Mouse (Mus musculus) kidney, adult 2 months (tissue): ENCODE data around the gene Ctnnb1. TPM values are rescaled to one million over a fixed set of nuclear protein-coding genes. Genes with fewer than 3 reads are reported as not detected.
A peak's percentile ranks its signal among the peaks of the same experiment; 100 is the strongest.

ENCODE experiments used
- DNase-seq: peaks from one replicate; pipeline ENCODE4 v3.0.0; 2021
- H3K27ac ChIP-seq: fragments of 200-500 bp; 2 replicates; pipeline ENCODE4 v1.5.1; 2012; ENCODE audit warnings: low read depth, low read length, control low read depth, inconsistent platforms; ENCODE audit not compliant: insufficient read depth
- H3K27me3 ChIP-seq: fragments of 200-500 bp; replicated peaks from 2 replicates; pipeline ENCODE4 v1.6.1; 2012; ENCODE audit warnings: mild to moderate bottlenecking, moderate library complexity, low read length, inconsistent platforms; ENCODE audit not compliant: control insufficient read depth, insufficient read depth
- H3K36me3 ChIP-seq: fragments of 200-500 bp; 2 replicates; pipeline ENCODE4 v1.6.1; 2012; ENCODE audit warnings: mild to moderate bottlenecking, moderate library complexity, low read length, inconsistent platforms; ENCODE audit not compliant: control insufficient read depth, insufficient read depth
- H3K4me1 ChIP-seq: fragments of 200-500 bp; 2 replicates; pipeline ENCODE4 v1.6.1; 2011; ENCODE audit warnings: low read length; ENCODE audit not compliant: control insufficient read depth, insufficient read depth
- H3K4me3 ChIP-seq: fragments of 200-500 bp; 2 replicates; pipeline ENCODE4 v1.5.1; 2011; ENCODE audit warnings: mild to moderate bottlenecking, low read depth, low read length, control low read depth; ENCODE audit not compliant: insufficient read depth
- CTCF ChIP-seq: fragments of 200-500 bp; conservative IDR thresholded peaks from 2 replicates; pipeline ENCODE4 v1.5.1; 2011; ENCODE audit warnings: low read depth, mild to moderate bottlenecking, control low read depth, low read length, moderate library complexity, mixed read lengths; ENCODE audit not compliant: insufficient read depth, insufficient read length
- POLR2A ChIP-seq: fragments of 200-500 bp; IDR thresholded peaks from one replicate; pipeline ENCODE4 v1.6.1; 2011; ENCODE audit warnings: low read depth, low read length, control low read depth
- WGBS: fragments of 180-500 bp; shearing (Covaris S2); methylation state at CpG from one replicate; pipeline ENCODE4 v1.1.7; 2018; 5-methylcytosine and 5-hydroxymethylcytosine counted together
- polyA plus RNA-seq: library from polyadenylated mRNA; depleted of rRNA; stranded (reverse); fragments of >200 nt; gene quantifications from 2 replicates; pipeline ENCODE4 v1.2.3, GENCODE M21; 2012

Gene Ctnnb1
- polyA plus RNA-seq, 1 experiment = 156 TPM

DNA sequence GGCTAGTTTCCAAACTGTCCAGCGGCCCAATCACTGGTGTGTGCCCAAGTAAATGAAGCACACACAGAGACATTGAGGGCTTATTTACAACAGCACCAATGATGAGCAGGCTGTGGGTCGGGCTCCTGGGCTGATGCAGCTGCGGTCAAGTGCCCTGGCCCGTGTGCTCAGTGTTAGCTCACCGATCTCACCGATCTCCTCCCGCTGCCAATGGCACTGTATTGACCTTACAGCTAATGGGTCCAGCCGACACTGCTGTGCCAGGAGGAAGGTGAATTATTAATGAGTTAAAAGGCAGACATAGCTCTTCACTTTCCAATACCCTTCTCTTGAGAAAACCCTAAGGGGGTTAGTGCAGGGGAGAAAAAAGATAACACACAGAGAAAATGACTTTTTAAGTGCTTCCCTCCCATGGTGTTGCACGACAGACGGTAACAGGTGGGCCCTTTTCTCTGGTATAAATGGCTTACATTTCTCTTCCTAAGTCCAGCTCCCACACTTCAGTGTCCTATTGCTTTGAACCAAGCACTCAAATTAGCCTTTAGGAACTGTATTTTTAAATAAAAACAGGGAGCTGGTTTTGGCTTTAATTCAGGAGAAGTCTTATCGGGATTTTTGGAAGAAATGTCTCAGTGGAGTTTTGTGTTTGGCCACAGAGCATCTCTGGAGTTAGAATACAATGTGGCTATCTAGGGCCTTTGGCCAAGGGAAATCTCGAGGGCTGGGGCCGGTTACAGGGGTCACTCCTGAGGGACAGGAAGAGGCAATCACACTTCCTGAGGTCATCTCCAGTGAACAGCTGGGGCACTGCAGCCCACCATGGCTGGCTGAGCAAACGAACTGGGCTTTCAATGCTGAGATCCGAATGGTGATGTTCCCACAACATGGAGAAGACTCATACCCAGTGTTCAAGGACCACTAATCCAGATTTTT, 65.5 kb downstream of the Ctnnb1 start:
- Histone ChIP-seq H3K4me3 (no peak overlapping the region), H3K36me3 (no peaks in the 10 kb centered on the region), H3K27ac (no peak overlapping the region), H3K27me3 (no peaks in the 10 kb centered on the region), H3K4me1 (peaks cover 3% of the 10 kb centered on the region)
- peak; percentile 83 for DNase-seq
- TF ChIP-seq CTCF (no peak), POLR2A (no peak)
- 48% methylated on average over 15 of the region's 15 CpGs for WGBS

DNA sequence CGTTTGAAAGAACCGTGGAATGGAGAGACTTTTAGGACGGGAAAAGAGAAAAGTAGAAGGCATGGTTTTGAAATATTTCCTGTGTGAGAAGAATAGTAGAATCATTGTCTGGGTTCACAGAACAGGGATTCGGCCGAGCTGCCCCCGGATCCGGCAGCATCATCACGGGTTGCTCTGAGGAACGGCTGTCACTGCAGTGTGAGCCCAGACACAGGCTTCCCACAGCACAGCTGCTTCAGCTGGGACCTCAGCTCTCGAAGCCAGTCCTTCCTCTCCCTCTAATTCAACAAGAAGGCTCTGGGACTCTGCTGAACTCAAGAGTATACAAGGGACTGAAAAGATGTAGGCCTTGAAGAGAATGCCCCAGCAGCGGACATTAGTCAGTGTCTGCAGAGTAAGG, 69.7 kb downstream of the Ctnnb1 start:
- H3K27me3 ChIP-seq = no peaks in the 10 kb centered on the region
- H3K4me3 ChIP-seq = no peak overlapping the region
- TF ChIP-seq CTCF (no peak), POLR2A (no peak)
- no peaks in the 10 kb centered on the region for H3K36me3 ChIP-seq
- peaks cover 14% of the 10 kb centered on the region for H3K4me1 ChIP-seq
- WGBS = 66% methylated on average over 11 of the region's 11 CpGs
- no peak for DNase-seq
- no peak overlapping the region; the same call in 1 of the 2 replicates for H3K27ac ChIP-seq

DNA sequence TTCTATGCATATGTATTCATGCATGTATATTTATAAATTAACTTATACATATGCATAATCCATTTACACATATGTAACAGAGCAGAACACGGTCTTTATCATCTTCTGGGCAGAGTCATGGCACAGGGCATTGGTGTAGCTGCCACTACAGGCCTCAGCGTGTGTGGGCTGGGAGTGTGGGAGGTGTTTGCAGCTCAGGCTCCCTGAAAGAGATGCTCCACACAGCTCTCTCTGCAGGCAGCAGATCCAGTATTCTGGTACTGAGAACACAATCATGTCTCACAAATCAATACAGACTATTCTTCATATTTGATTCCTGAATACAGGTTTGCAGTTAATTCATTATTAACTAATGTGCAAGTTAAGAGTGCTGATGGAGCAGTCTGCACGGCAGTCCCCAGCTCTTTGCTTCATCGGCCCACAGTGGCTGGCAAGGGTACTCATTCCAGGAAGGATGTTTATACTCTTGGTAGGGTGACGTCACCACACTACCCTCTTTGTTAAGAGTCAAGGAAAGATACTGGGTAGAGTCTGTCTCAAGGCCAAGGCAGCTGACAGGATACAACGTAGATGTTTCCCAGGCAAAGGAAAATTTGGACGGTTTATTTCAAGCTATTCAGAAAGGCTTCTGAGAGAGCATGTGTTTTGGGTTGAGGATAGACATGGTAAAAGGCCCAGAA, 71.8 kb downstream of the Ctnnb1 start:
- H3K27ac ChIP-seq = peak overlapping the region; percentile 64
- WGBS = 52% methylated on average over 7 of the region's 7 CpGs
- H3K4me3 ChIP-seq = no peak overlapping the region
- TF ChIP-seq POLR2A (no peak), CTCF (no peak)
- H3K27me3 ChIP-seq = no peaks in the 10 kb centered on the region
- no peaks in the 10 kb centered on the region for H3K36me3 ChIP-seq
- H3K4me1 ChIP-seq = peaks cover 10% of the 10 kb centered on the region
- peak; percentile 74 for DNase-seq

DNA sequence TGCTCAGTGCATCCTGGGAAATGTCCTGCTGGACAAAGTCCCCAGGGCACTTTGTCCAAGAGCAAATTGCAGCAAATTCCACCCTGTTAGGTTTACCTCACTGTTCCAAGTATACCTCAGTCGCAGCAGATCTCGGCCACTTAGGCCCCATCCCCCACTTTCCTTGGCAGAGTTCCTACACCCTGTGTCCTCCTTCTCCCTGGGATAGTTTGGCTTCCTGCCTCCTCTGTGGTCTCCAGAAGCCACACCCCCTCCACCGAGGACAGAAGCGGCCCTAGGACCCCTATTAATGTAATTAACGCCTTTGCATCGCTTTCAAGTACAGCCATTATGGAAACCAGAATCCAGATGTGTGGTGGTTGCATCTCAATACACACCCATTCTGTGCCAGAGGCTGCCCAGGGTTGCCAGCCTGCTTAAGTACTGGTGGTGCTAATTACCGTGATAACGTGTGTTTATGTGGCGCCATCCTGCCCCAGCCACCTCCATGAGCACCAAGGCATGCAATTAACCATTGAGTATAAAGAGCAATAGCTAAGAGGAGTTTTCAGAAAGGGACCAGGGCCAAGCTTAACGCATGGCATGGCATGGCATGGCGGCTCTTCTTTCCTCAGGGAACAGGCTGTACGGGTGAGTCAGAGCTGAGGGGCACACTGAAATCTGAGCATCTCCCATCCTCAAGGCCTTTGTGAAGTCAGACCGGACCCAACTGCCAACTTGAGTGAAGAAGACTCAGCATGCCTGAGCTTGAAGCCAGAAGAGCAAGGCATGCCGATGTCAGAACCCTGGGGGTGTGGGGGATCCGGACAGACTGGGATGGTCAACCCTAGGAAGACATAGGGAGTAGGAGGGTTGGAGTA, 72.9 kb downstream of the Ctnnb1 start:
- H3K27ac ChIP-seq = no peak overlapping the region; the same call in 1 of the 2 replicates
- peak; percentile 89 for DNase-seq
- peaks cover 10% of the 10 kb centered on the region for H3K4me1 ChIP-seq
- 59% methylated on average over 15 of the region's 15 CpGs for WGBS
- TF ChIP-seq POLR2A (no peak), CTCF (no peak)
- H3K27me3 ChIP-seq = no peaks in the 10 kb centered on the region
- H3K36me3 ChIP-seq = no peaks in the 10 kb centered on the region
- H3K4me3 ChIP-seq = no peak overlapping the region

DNA sequence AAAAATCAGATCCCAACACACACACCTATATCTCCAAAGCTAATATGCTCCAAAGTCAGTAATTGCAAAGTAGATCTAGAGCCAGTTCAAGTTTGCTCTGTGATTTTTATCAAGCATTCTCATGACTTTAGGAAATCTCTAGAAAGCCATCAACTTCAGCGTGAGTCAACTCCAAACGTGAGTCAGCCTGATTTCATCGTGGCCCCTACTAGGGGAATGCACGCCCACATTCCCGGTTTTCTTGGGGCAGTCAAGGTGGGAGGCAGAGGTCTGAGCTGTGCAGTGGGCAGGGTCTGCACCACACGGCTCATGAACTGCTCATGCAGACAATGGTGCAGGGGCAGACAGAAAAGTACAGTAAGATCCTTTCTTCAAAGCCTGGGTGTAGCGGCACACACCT, 76.9 kb downstream of the Ctnnb1 start:
- TF ChIP-seq CTCF (no peak), POLR2A (no peak)
- H3K27ac ChIP-seq = no peak overlapping the region
- no peaks in the 10 kb centered on the region for H3K27me3 ChIP-seq
- H3K36me3 ChIP-seq = no peaks in the 10 kb centered on the region
- 81% methylated on average over 7 of the region's 7 CpGs for WGBS
- DNase-seq = no peak
- no peak overlapping the region for H3K4me3 ChIP-seq
- H3K4me1 ChIP-seq = peaks cover 10% of the 10 kb centered on the region
